Mouse (Mus musculus): ENCODE results near the gene Gabrg1. TPM values are rescaled to one million over a fixed set of nuclear protein-coding genes. Genes with fewer than 3 reads are reported as not detected.

The Gabrg1 gene
- total RNA-seq (2021), result not detected
- long read RNA-seq, experiment 1, result 0 reads
- long read RNA-seq, experiment 2, result 0 reads

DNA sequence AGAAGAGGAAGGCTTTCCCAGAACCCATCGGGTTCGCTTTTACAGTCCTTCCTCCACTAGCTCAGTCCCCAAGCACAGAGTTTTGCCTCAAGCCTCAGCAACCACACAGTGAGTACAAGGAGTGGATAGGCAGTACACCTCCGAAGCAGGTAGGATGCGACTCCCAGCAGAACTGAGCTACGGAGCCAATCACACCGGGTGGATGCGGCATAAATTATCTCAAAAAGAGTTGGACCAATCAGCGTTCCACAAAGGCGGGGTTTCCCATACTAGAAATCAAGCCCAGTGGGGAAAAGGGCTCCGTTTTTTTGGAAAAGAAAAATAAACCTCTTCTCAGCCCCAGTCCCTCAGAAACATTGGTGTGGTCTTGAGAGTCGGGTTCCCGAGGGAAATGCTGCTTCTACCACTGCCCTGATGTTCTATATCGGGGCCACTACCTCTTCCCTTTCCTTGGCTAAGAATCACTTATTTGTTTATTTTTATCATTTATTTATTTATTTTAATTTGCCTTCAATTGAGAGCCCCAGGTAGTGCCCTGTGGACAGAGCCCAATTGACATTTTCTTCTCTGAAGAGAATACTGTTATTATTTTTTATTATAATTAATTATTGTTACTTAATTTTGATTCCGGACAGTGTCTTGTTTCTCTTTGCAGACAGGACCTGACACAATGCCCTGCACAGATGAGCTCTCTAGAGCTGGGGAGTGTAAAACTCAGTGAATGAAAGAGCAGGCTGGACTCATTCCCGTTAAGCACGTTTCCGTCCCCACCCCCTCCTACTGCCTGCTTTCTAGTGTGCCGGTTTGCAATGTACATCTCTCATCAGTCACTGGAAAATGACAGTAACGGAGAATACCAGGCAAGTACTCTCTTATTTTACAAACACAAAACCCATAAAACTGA, at the start of gene Gabrg1:
TSS of gene Gabrg1 (minus strand) at position 426 of the 904 bp plus-strand sequence.
- DNase-seq, result peak; percentile 33

DNA sequence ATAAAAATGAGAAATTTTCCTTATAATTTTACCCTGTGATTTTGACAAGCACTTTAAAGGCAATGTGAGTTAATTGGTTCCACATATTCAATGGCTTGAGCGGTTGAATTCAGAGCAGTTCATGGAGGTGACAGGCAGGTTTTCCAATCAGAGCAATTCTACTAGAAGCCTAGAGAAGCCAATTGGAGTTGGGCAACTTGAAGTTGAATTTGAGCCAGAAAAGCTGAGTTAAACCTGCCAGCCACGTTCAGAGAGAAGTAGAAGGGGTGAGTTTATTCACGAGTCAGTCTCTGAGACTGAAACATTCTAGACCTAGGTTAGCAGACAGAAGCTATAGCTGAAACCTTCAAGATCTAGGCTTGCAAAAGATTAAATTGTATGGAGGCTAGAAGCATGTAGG, 41.6 kb upstream of the Gabrg1 start:
- DNase-seq, result peak; percentile 10

DNA sequence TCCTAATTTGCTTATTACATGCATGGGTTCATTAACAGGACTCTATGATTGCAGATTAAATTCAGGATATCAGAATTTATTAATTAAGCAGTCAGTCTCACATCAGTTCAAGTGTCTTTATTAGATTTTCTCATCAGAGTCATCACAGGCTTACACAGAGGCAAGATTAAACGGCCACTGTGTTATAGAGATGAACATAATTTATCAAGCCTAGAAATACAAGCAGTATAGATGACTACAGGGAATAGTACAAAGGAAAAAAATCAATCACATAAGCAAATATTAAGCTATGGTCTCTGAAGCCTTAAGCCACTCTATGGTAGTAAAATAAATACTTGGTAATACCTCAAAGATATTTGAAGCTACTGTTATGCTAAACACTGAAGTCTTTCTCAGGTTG, 27.7 kb upstream of the Gabrg1 start:
- no peak for DNase-seq

DNA sequence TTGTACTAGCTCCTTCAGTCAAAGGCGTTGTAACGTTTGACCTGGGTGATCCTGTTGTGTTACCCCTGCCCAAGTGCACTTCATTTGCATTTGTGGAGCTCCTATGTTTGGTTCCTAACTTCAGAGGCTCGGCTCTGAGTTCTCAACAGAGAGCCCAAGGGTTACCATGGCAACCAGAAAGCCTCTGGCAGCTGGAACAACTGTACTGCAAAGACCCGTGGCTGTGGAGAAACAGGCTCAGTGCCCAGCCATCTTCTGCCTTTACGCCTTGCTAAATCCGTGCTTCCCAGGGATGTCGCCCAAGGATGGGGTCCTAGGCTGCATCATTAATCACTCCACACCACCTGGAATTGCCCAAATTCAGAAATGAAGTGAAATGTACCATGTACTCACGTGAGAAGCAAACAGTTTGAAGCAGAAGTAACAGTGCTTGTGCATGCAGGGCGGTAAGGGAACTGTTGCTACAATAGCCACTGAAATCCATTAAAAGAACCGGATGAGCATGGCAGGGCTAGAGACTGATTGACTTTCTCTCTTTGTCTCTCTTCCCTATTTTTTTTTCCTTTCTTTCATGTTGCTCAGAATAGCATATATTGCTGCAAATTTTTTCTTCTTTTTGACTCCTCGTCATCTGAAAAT, 798 bp upstream of the Gabrg1 start:
- DNase-seq, result peak; percentile 47

DNA sequence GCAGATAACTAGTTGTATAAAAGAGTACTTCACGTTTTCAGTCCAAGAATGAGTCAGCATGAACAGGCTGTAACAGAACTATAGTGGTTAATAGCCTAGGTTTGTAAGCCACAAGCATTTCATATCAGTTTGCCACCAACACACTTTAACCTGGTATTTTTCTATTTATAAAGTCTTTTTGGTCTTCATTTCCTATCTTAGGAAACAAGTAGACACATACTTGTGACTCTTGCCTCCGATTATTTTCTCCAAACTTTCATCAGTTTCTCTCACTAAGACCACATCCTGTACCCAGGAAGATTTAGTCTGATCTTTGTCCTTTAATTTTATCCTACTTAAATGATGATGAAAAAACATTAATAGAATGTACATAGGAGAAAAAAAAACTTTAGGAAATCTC, 23.7 kb downstream of the Gabrg1 start:
- DNase-seq, result no peak

DNA sequence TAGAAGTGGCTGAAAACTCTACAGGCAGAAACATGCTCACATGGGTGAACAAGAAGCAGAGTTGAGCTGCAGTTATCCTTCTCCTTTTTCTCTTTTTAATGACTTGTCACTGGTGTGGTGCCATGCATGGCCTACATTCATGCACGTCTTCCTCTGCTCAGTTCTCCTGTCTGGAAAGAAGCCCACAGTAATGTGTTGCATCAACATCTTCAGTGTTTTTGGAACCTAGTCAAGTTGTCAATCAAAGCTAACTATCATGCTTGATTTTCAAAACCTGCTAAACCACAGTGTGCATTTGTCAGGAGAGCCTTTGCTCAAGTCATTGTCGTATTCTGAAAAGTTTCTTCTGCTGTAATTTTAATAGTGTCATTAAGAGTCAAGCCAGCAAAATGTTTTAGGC, 106.3 kb downstream of the Gabrg1 start:
- DNase-seq, result no peak

DNA sequence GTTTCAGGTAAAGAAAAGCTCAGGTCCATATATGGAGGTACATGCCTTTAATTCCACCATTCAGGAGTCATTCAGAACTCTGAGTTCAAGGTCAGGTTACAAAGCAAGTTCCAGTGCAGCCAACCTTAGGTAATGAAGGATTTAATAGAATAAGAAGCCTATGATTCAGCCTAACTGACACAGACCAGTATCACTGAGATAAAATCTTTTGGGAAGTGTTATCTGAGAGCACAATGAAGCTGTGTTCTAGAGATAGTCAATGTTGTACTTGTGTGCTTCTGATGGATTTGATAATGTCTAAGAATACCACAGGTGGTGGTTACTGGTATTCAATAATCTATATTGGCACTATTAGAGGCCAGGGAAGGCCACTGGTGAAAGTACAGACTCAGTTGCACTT, 138.1 kb downstream of the Gabrg1 start:
- DNase-seq, result no peak
